Mouse (Mus musculus): ENCODE measurements around the gene S100a8. TPM values are rescaled to one million over a fixed set of nuclear protein-coding genes. Genes with fewer than 3 reads are reported as not detected.

S100a8 gene
- polyA plus RNA-seq (2014; fragmentation: Illumina TruSeq; extraction: RNeasy Lipid Tissue Mini Kit (QIAGEN cat#74804); ENCODE audit: insufficient read depth, low read depth, low replicate concordance), result 241 TPM

DNA sequence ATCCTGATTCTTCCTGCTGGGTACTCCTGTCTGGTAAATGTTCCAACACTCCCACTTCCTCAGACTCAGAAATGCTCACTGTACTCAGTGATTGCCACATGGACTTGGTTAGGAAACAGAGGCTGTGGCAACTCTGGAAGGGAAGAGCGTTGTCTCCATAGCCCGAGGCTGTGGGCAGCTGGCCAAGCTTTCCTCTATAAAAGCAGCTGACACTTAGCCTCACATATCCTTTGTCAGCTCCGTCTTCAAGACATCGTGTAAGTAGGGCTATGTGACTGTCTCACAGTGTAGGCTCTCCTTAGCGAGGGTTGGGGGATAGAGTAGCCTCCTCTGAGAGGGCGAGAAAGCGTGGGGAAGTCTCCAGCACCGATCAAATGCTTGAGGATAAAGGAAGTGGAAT lies at the start of gene S100a8:
S100a8 (plus strand) TSS at position 133 of the 400 bp plus-strand sequence.

GRCm38 (mm10) chr3:90653717-90654116 lies 15.1 kb upstream of the S100a8 start, which contains the start of gene S100a7a:
TSS of gene S100a7a (plus strand) at chr3:90654017.

GRCm38 (mm10) chr3:90695613-90696012 lies 26.8 kb downstream of the S100a8 start, which contains the start of gene S100a9:
TSS of gene S100a9 (minus strand) at chr3:90695721.

Other genes starting within 250 kb of the S100a8 start
- gene Ints3, start 235.4 kb upstream of the S100a8 start, polyA plus RNA-seq (2014; fragmentation: Illumina TruSeq; extraction: RNeasy Lipid Tissue Mini Kit (QIAGEN cat#74804); ENCODE audit: insufficient read depth, low read depth, low replicate concordance), result 13.3 TPM
- 45.6 TPM for gene Npr1, start 203.1 kb upstream of the S100a8 start, polyA plus RNA-seq (2014; fragmentation: Illumina TruSeq; extraction: RNeasy Lipid Tissue Mini Kit (QIAGEN cat#74804); ENCODE audit: insufficient read depth, low read depth, low replicate concordance)
- gene Ilf2, start 192.9 kb upstream of the S100a8 start, polyA plus RNA-seq (2014; fragmentation: Illumina TruSeq; extraction: RNeasy Lipid Tissue Mini Kit (QIAGEN cat#74804); ENCODE audit: insufficient read depth, low read depth, low replicate concordance), result 48.9 TPM
- gene Snapin, start 177.9 kb upstream of the S100a8 start, polyA plus RNA-seq (2014; fragmentation: Illumina TruSeq; extraction: RNeasy Lipid Tissue Mini Kit (QIAGEN cat#74804); ENCODE audit: insufficient read depth, low read depth, low replicate concordance), result 47.6 TPM
- 88.2 TPM for gene Chtop, start 159.5 kb upstream of the S100a8 start, polyA plus RNA-seq (2014; fragmentation: Illumina TruSeq; extraction: RNeasy Lipid Tissue Mini Kit (QIAGEN cat#74804); ENCODE audit: insufficient read depth, low read depth, low replicate concordance)
- gene S100a1, start 154.6 kb upstream of the S100a8 start, polyA plus RNA-seq (2014; fragmentation: Illumina TruSeq; extraction: RNeasy Lipid Tissue Mini Kit (QIAGEN cat#74804); ENCODE audit: insufficient read depth, low read depth, low replicate concordance), result 381 TPM
- 199 TPM for gene S100a13, start 154.5 kb upstream of the S100a8 start, polyA plus RNA-seq (2014; fragmentation: Illumina TruSeq; extraction: RNeasy Lipid Tissue Mini Kit (QIAGEN cat#74804); ENCODE audit: insufficient read depth, low read depth, low replicate concordance)
- gene S100a14, start 142.1 kb upstream of the S100a8 start, polyA plus RNA-seq (2014; fragmentation: Illumina TruSeq; extraction: RNeasy Lipid Tissue Mini Kit (QIAGEN cat#74804); ENCODE audit: insufficient read depth, low read depth, low replicate concordance), result 25.7 TPM
- 329 TPM for gene S100a16, start 131.7 kb upstream of the S100a8 start, polyA plus RNA-seq (2014; fragmentation: Illumina TruSeq; extraction: RNeasy Lipid Tissue Mini Kit (QIAGEN cat#74804); ENCODE audit: insufficient read depth, low read depth, low replicate concordance)
- 1.1 TPM for gene S100a3, start 108.4 kb upstream of the S100a8 start, polyA plus RNA-seq (2014; fragmentation: Illumina TruSeq; extraction: RNeasy Lipid Tissue Mini Kit (QIAGEN cat#74804); ENCODE audit: insufficient read depth, low read depth, low replicate concordance)
- gene S100a2, start 78.7 kb upstream of the S100a8 start, polyA plus RNA-seq (2014; fragmentation: Illumina TruSeq; extraction: RNeasy Lipid Tissue Mini Kit (QIAGEN cat#74804); ENCODE audit: insufficient read depth, low read depth, low replicate concordance), result not detected
- not detected for gene Gm42674, start 67.1 kb upstream of the S100a8 start, polyA plus RNA-seq (2014; fragmentation: Illumina TruSeq; extraction: RNeasy Lipid Tissue Mini Kit (QIAGEN cat#74804); ENCODE audit: insufficient read depth, low read depth, low replicate concordance)
- 223 TPM for gene S100a4, start 65.2 kb upstream of the S100a8 start, polyA plus RNA-seq (2014; fragmentation: Illumina TruSeq; extraction: RNeasy Lipid Tissue Mini Kit (QIAGEN cat#74804); ENCODE audit: insufficient read depth, low read depth, low replicate concordance)
- gene S100a5, start 60.5 kb upstream of the S100a8 start, polyA plus RNA-seq (2014; fragmentation: Illumina TruSeq; extraction: RNeasy Lipid Tissue Mini Kit (QIAGEN cat#74804); ENCODE audit: insufficient read depth, low read depth, low replicate concordance), result not detected
- 962 TPM for gene S100a6, start 56.1 kb upstream of the S100a8 start, polyA plus RNA-seq (2014; fragmentation: Illumina TruSeq; extraction: RNeasy Lipid Tissue Mini Kit (QIAGEN cat#74804); ENCODE audit: insufficient read depth, low read depth, low replicate concordance)
- 1.2 TPM for gene S100a7a, start 15.0 kb upstream of the S100a8 start, polyA plus RNA-seq (2014; fragmentation: Illumina TruSeq; extraction: RNeasy Lipid Tissue Mini Kit (QIAGEN cat#74804); ENCODE audit: insufficient read depth, low read depth, low replicate concordance)
- gene S100a9, start 26.7 kb downstream of the S100a8 start, polyA plus RNA-seq (2014; fragmentation: Illumina TruSeq; extraction: RNeasy Lipid Tissue Mini Kit (QIAGEN cat#74804); ENCODE audit: insufficient read depth, low read depth, low replicate concordance), result 368 TPM
- not detected for gene Pglyrp4, start 57.9 kb downstream of the S100a8 start, polyA plus RNA-seq (2014; fragmentation: Illumina TruSeq; extraction: RNeasy Lipid Tissue Mini Kit (QIAGEN cat#74804); ENCODE audit: insufficient read depth, low read depth, low replicate concordance)
- gene Gm5849, start 108.9 kb downstream of the S100a8 start, polyA plus RNA-seq (2014; fragmentation: Illumina TruSeq; extraction: RNeasy Lipid Tissue Mini Kit (QIAGEN cat#74804); ENCODE audit: insufficient read depth, low read depth, low replicate concordance), result not detected